Mouse (Mus musculus) kidney, adult 9 months (tissue): ENCODE measurements around the gene Hook1.
A peak's percentile ranks its signal among the peaks of the same experiment; 100 is the strongest.
"Not testable (repeated sequence)": the region's sequence is repeated elsewhere in the genome, so short reads cannot be mapped to it uniquely, and the experiment has no call there.

Experiments used
- DNase-seq: peaks from one replicate; pipeline ENCODE4 v3.0.0; 2022

Gene Hook1

GRCm38 (mm10) chr4:95966928-95967724 is at the start of gene Hook1:
Gene Hook1 (plus strand): TSS chr4:95967240.
- DNase-seq = peak; percentile 99

- no peak for DNase-seq
Observed at GRCm38 (mm10) chr4:95917703-95918102, 49.3 kb upstream of the Hook1 start.

GRCm38 (mm10) chr4:95920448-95920847 is 46.6 kb upstream of the Hook1 start:
- no peak for DNase-seq

- DNase-seq = peak; percentile 66
Observed at GRCm38 (mm10) chr4:95924210-95925184, 42.5 kb upstream of the Hook1 start.

GRCm38 (mm10) chr4:95928846-95929245 is 38.2 kb upstream of the Hook1 start:
- DNase-seq = no peak

GRCm38 (mm10) chr4:95929936-95930335 is 37.1 kb upstream of the Hook1 start:
- DNase-seq = no peak

GRCm38 (mm10) chr4:95931331-95931730 is 35.7 kb upstream of the Hook1 start:
- DNase-seq = no peak

- DNase-seq = peak; percentile 90
Observed at GRCm38 (mm10) chr4:95933801-95934356, 33.2 kb upstream of the Hook1 start.

- peak; percentile 63 for DNase-seq
Observed at GRCm38 (mm10) chr4:95934384-95935035, 32.5 kb upstream of the Hook1 start.

- no peak for DNase-seq
Observed at GRCm38 (mm10) chr4:95938701-95939100, 28.3 kb upstream of the Hook1 start.

GRCm38 (mm10) chr4:95947896-95948295 is 19.1 kb upstream of the Hook1 start:
- no peak for DNase-seq

GRCm38 (mm10) chr4:95953328-95953727 is 13.7 kb upstream of the Hook1 start:
- DNase-seq = no peak

- DNase-seq = not testable (repeated sequence)
Observed at GRCm38 (mm10) chr4:95982221-95982620, 15.2 kb downstream of the Hook1 start.

GRCm38 (mm10) chr4:96016875-96017274 is 49.8 kb downstream of the Hook1 start:
- no peak for DNase-seq

GRCm38 (mm10) chr4:96022803-96023202 is 55.8 kb downstream of the Hook1 start:
- peak; percentile 23 for DNase-seq

GRCm38 (mm10) chr4:96028412-96028811 is 61.4 kb downstream of the Hook1 start:
- no peak for DNase-seq

- peak; percentile 84 for DNase-seq
Observed at GRCm38 (mm10) chr4:96060106-96060505, 93.1 kb downstream of the Hook1 start.

GRCm38 (mm10) chr4:96062045-96062444 is 95.0 kb downstream of the Hook1 start:
- DNase-seq = peak; percentile 71
